Mouse (Mus musculus) CD8-positive naive resting alpha-beta T cell, adult 57 days (primary cell): Measurements from ENCODE around the gene Cep250. TPM values are rescaled to one million over a fixed set of nuclear protein-coding genes. Genes with fewer than 3 reads are reported as not detected.

Experiments used
- total RNA-seq: library from RNA; stranded (reverse); gene quantifications from one replicate; pipeline ENCODE4 v1.2.4, GENCODE M21; 2023

Cep250 gene
- 62.5 TPM for total RNA-seq

GRCm38 (mm10) chr2:155956134-155957059, at the start of gene Cep250:
Gene Cep250, plus strand, starts transcription at chr2:155956458.

GRCm38 (mm10) chr2:155929531-155930442, 26.5 kb upstream of the Cep250 start, which contains the start of gene Uqcc1:
Gene Uqcc1, minus strand, starts transcription at chr2:155930310.

GRCm38 (mm10) chr2:155940681-155941080, 15.6 kb upstream of the Cep250 start, which contains the start of gene Gm15557:
Gene Gm15557, plus strand, starts transcription at chr2:155940728.

GRCm38 (mm10) chr2:155945124-155945523, 11.1 kb upstream of the Cep250 start, which contains the start of gene Gdf5:
Gene Gdf5, minus strand, starts transcription at chr2:155945367.

GRCm38 (mm10) chr2:156007888-156008532, 51.8 kb downstream of the Cep250 start, which contains the start of the genes 6430550D23Rik and Ergic3:
Gene 6430550D23Rik, minus strand, starts transcription at chr2:156007977.
Gene Ergic3, plus strand, starts transcription at chr2:156008045.

Other genes starting within 250 kb of the Cep250 start
- gene Edem2, start 227.0 kb upstream of the Cep250 start, total RNA-seq: 30.8 TPM
- not detected for gene Gm17581, start 220.6 kb upstream of the Cep250 start, total RNA-seq
- gene Procr, start 205.3 kb upstream of the Cep250 start, total RNA-seq: not detected
- gene Mmp24, start 181.1 kb upstream of the Cep250 start, total RNA-seq: not detected
- 21.4 TPM for gene BC029722, start 137.0 kb upstream of the Cep250 start, total RNA-seq
- gene Eif6, start 129.5 kb upstream of the Cep250 start, total RNA-seq: 120 TPM
- gene Fam83c, start 121.6 kb upstream of the Cep250 start, total RNA-seq: 0.24 TPM
- gene Uqcc1, start 26.1 kb upstream of the Cep250 start, total RNA-seq: 40.3 TPM
- not detected for gene Gm15557, start 15.7 kb upstream of the Cep250 start, total RNA-seq
- not detected for gene Gdf5, start 11.1 kb upstream of the Cep250 start, total RNA-seq
- 2.8 TPM for gene 6430550D23Rik, start 51.5 kb downstream of the Cep250 start, total RNA-seq
- gene Ergic3, start 51.6 kb downstream of the Cep250 start, total RNA-seq: 59.8 TPM
- not detected for gene Fer1l4, start 96.5 kb downstream of the Cep250 start, total RNA-seq
- gene Spag4, start 108.7 kb downstream of the Cep250 start, total RNA-seq: 4.1 TPM
- 67.0 TPM for gene Cpne1, start 155.5 kb downstream of the Cep250 start, total RNA-seq
- gene Rbm12, start 155.5 kb downstream of the Cep250 start, total RNA-seq: 26.5 TPM
- 24.3 TPM for gene Gm28036, start 170.6 kb downstream of the Cep250 start, total RNA-seq
- gene Romo1, start 187.6 kb downstream of the Cep250 start, total RNA-seq: 51.0 TPM
- 24.9 TPM for gene Nfs1, start 187.7 kb downstream of the Cep250 start, total RNA-seq
- 1,869 TPM for gene Rbm39, start 223.8 kb downstream of the Cep250 start, total RNA-seq
- gene Phf20, start 240.0 kb downstream of the Cep250 start, total RNA-seq: 76.0 TPM